Mouse (Mus musculus) brown adipose tissue, adult 24 weeks (tissue): ENCODE measurements around the gene Celf2. TPM values are rescaled to one million over a fixed set of nuclear protein-coding genes. Genes with fewer than 3 reads are reported as not detected.

ENCODE experiments used
- H3K27ac ChIP-seq: fragments of 200-500 bp; replicated peaks from 2 replicates; pipeline ENCODE4 v1.5.1; 2012; ENCODE audit warnings: low read depth, mild to moderate bottlenecking, low read length
- H3K4me1 ChIP-seq: fragments of 200-500 bp; 2 replicates; pipeline ENCODE4 v1.6.1; 2012; ENCODE audit warnings: low read length, mixed read lengths; ENCODE audit not compliant: control insufficient read depth, insufficient read depth, insufficient read length
- H3K4me3 ChIP-seq: fragments of 200-500 bp; 2 replicates; pipeline ENCODE4 v1.5.1; 2012; ENCODE audit warnings: low read depth, mild to moderate bottlenecking, low read length, moderate library complexity; ENCODE audit not compliant: insufficient read depth
- polyA plus RNA-seq: library from polyadenylated mRNA; stranded (reverse); fragments of >200 nt; gene quantifications from 2 replicates; pipeline ENCODE4 v1.2.4, GENCODE M21; 2012; ENCODE audit not compliant: missing spikeins, insufficient read depth, insufficient read length

Celf2 gene
- polyA plus RNA-seq, 1 experiment: 65.7 TPM

DNA sequence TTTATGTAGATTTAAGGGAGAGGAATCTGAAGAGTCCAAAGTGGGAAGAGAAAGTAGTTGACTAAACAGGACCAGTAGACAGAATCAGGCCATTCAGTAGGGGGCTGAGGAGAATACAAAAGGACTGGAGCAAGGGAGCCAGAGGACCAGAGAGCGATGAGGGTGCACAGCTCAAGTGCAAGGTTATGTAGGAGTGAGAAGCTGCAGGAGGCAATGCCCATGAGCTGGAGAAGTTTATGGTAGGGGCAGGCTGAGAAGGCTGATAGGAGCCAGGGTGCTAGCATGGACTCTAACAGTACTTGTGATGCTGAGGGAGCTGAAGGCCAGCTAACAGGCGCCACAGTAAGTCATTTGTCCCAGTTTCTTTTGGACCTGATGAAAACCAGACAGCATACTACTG is 718.5 kb downstream of the Celf2 start:
- Histone ChIP-seq H3K4me1 (no peaks in the 10 kb centered on the region), H3K27ac (no peak overlapping the region)

DNA sequence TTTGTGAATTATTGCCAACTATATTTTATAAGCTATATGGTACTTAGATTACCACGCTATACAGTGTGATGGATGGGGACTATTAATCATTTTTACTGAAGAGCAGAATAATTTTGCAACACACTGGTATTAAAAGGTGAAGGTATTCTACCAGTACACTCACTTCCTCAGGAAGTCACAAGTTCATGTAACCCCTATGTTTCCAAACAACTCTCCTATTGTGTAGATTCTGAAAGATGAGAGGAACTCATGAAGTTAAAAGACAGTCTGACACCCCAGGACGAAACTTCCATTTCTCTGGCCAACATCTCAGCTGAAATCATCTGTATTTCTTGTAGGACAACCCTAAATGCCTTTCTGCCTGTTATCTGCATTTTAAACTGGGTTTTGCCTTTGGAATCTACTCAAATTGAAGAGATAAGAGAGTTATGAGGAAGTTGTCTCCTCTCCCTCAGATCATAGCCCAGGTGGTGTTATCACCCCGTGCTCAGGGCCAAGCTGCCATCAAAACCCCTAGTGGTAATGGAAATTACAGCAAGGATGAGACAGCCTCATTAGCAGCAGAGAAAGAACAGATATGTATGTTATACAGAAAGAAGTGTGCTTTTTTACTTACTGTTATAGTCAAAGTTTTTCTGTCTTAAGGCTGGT is 722.7 kb downstream of the Celf2 start:
- Histone ChIP-seq H3K4me1 (no peaks in the 10 kb centered on the region), H3K27ac (no peak overlapping the region)

More for the DNA sequence above, 718.5 kb downstream of the Celf2 start:
- no peak overlapping the region for H3K4me3 ChIP-seq

DNA sequence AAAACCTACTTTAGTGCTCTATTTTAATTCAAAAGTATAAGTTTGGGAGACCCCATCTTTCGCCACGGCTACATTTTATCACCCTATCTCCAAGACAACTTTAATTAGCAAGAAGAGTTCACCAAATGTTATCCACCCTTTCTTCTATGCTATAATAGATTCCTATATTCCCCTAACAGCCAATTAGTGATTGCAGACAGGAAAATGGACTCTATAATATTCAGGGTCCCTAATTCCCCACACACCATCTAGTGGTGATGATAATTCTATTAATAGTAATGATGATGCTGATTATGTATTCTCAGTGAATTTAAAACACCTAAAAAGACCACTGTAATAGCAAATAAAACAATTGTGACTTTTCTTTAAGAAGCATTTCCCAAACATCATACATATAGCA is 739.1 kb downstream of the Celf2 start:
- H3K4me1 ChIP-seq: no peaks in the 10 kb centered on the region
- no peak overlapping the region for H3K27ac ChIP-seq
- no peak overlapping the region for H3K4me3 ChIP-seq

More for the DNA sequence above, 722.7 kb downstream of the Celf2 start:
- H3K4me3 ChIP-seq: no peak overlapping the region

DNA sequence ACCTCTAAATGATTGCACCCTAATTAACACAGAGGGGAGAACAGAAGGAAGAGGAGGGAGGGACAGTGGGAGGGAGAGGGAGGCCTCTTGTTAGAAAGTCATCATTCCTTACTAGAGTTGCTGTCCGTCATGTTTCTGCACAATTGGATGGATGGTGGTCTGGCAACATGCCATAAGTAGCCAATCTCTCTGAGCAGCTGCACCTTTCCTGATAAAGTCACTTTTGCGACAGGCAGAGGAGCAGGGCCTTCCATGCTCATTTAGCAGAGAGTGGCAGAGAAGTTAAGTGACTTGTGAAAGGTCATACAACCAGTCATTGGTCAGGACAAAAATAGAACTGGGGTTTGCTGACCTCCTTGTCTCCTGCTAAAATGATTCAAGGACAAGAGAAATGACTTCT is 747.0 kb downstream of the Celf2 start:
- H3K27ac ChIP-seq: no peak overlapping the region
- 0 out of 2 replicates have a peak, but pooled peaks cover 2% of the 10 kb centered on the region for H3K4me1 ChIP-seq
- no peak overlapping the region for H3K4me3 ChIP-seq

DNA sequence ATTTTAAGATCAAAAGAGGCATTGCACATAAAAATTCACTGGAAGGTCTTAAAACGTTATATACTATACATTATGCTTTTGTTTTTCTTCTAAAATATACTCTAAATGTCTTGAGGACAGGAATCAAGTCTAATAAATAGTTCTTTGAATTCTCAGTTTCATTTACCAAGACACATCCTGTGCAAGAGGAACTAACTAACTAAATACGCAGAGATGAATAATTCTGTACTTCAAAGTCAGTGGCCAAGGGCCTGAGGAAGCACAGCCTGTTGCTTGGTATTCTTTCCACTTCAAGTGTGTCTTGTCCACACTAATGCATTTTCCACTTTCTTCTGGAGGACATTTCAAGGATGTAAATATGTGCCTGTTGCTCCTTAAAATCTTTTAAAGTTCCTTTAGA is 766.2 kb downstream of the Celf2 start:
- Histone ChIP-seq H3K4me1 (no peaks in the 10 kb centered on the region), H3K4me3 (no peak overlapping the region), H3K27ac (no peak overlapping the region)

DNA sequence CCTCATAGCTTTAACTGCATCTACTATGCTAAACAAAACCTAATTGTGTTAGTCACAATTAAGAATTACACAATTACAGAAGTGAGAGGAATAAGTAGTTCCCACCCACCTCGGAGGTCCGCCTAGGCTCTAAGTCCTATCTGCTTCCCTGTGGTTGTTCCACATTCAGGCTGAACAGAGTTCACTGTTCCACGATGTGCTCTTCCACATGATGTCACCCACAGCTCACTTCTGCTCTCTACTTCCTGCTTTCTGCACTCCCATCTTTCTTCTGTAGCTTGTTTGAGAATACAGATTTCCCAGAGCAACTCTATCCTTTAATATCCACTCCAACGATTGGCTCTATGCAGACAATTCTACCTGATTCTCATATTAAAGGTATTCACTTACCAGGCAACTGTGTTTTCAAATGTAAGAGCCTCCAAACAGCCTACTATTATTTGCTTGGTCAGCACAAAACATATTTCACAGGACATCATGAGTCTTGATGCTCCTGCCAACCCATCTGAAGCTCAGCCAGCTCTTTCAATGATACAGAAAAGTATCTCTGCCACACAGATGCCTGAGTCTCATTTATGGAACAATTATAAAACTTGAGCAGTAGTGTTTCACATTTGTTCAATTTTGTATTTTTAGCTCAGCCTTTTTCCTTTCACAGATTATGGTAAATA is 769.2 kb downstream of the Celf2 start:
- no peak overlapping the region for H3K27ac ChIP-seq

DNA sequence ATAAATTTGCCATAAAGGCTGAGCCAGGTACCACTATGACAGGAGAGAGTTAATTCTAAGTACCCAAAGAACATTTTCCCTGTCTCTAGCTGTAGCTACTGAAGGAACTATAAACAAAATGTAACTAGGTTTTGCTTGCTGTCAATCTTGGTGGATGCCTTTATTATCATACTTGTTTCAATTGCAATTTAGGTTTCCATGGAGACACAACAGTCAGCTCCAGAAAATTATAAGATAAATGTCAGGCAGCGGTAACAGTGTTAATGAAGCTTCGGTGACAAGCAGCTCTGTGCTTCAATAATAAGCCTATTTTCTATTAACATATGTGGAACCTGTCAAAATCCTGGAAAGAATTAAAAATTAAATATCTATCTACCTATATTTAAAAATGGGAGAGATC is 777.3 kb downstream of the Celf2 start:
- Histone ChIP-seq H3K27ac (no peak overlapping the region), H3K4me3 (no peak overlapping the region), H3K4me1 (peaks cover 11% of the 10 kb centered on the region)

More for the DNA sequence above, 769.2 kb downstream of the Celf2 start:
- H3K4me3 ChIP-seq: no peak overlapping the region
- H3K4me1 ChIP-seq: no peaks in the 10 kb centered on the region

DNA sequence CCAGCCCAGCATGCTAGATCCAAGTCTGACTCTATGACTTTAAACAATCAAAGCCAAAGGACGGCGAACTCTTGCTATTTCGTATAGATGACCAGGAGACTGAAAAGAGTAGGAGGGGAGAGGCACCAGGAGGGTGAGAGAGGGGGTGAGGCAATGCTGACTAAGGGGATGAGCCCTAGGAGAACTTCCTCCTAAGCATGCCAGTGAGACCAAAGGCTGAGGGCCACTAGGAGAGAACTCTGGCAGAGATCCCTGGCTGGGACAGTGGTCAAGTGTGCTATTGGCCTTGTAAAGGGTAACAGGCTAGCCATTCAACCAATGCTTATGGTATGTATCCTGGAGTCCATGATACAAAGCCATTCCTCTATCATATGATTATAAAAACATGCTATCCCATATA is 778.5 kb downstream of the Celf2 start:
- H3K27ac ChIP-seq: no peak overlapping the region
- H3K4me1 ChIP-seq: peaks cover 13% of the 10 kb centered on the region

DNA sequence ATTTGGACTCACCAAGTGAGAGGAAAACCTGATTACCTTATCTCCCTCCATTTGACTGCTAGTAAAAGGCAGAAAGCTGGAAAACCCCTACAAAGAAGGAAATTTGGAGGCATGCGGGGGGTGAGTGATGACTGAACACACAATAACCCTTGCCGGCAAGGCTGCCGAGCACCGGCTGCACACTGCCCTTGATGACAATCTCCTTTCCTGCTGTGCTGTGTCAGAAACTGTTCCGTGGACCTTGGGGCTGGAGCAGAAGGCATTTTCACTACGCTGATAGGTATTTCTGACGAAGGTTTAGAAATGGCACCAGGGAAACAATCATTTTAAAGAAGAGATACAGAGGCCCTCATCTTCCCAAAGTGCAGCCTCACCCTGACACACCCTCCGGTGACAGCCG is 779.4 kb downstream of the Celf2 start:
- Histone ChIP-seq H3K27ac (no peak overlapping the region), H3K4me1 (peaks cover 13% of the 10 kb centered on the region), H3K4me3 (no peak overlapping the region)

More for the DNA sequence above, 778.5 kb downstream of the Celf2 start:
- no peak overlapping the region for H3K4me3 ChIP-seq

DNA sequence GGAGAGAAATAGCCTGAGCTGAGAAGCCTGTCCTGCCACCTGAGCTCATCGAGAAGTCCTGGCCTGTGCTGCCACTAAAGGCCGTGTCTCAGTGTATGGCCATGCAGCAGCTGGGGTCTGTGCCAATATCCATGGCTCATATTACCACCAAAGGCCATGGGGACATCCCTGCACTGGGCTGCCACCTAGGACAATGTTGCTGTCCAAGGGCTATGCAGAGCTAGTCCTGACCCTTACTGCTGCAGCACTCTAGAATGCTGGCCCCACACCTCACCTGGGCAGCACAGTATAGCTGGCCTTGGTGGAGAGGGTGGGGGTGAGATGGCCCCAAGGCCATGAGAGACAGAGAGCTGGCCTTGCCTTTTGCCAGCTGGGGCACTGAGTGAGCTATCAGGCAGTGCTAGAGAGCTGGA is 780.5 kb downstream of the Celf2 start:
- Histone ChIP-seq H3K4me1 (peaks cover 13% of the 10 kb centered on the region), H3K4me3 (no peak overlapping the region), H3K27ac (no peak overlapping the region)

DNA sequence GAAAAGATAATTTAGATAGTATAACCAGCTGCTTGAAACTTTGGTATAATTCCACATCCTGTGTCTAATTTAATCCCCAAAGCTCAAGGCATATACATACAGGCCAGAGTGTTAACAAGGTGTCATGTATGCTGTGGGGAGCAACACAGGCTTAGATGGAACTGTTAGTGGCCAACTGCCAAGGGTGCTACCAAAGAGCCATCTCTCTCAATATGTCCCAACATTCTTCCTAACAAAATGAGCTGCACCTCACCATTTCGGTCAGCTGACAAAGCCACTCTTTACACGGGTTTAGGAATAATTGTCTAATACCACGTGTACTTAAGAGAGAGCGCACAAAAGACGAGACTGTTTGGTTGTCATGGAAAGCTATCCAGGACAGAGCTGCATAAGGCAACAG is 782.0 kb downstream of the Celf2 start:
- H3K4me1 ChIP-seq: peaks cover 13% of the 10 kb centered on the region
- H3K27ac ChIP-seq: no peak overlapping the region
- no peak overlapping the region for H3K4me3 ChIP-seq

DNA sequence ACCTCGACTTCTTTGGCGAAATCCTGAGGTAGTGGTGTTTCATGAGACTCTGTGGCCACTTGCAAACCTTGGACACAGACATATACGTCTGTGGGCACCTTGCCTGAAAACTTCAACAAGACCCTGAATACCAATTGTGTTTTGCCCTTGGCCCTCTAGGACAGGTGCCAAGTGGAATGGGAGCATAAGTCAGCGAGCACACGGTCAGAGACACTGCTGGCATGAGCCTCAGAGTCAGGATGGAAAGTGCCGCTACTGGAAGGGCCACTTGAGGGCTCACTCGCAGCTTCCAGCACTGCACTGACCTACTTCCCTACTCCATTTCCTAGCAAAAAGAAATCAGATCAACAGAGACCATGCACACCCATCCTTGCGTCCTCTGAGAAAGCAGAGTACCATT is 783.3 kb downstream of the Celf2 start:
- Histone ChIP-seq H3K4me1 (peaks cover 13% of the 10 kb centered on the region), H3K27ac (peak overlapping the region; percentile 71; the same call in 1 of the 2 replicates), H3K4me3 (no peak overlapping the region)

DNA sequence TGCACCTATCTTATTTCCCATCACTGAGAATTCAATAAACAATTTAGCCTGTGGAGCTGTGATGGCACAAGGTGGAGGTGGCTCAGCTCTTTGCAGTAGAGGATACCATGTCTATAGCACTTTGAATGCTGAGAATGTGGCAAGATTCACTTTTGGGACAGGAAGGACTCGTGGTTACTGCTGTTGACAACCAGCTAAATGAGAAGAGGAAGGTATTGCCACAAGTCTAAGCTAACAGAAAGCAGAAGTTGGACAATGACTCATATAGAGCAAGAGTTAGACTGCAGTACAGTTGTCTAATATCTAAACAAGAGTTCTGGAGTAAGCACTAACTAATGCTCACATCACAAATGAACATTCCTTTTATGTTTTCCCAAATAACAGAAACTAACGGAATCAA is 785.8 kb downstream of the Celf2 start:
- Histone ChIP-seq H3K4me3 (no peak overlapping the region), H3K27ac (0 out of 2 replicates have a peak overlapping the region, but pooled peaks have one; percentile 29), H3K4me1 (peaks cover 3% of the 10 kb centered on the region)

DNA sequence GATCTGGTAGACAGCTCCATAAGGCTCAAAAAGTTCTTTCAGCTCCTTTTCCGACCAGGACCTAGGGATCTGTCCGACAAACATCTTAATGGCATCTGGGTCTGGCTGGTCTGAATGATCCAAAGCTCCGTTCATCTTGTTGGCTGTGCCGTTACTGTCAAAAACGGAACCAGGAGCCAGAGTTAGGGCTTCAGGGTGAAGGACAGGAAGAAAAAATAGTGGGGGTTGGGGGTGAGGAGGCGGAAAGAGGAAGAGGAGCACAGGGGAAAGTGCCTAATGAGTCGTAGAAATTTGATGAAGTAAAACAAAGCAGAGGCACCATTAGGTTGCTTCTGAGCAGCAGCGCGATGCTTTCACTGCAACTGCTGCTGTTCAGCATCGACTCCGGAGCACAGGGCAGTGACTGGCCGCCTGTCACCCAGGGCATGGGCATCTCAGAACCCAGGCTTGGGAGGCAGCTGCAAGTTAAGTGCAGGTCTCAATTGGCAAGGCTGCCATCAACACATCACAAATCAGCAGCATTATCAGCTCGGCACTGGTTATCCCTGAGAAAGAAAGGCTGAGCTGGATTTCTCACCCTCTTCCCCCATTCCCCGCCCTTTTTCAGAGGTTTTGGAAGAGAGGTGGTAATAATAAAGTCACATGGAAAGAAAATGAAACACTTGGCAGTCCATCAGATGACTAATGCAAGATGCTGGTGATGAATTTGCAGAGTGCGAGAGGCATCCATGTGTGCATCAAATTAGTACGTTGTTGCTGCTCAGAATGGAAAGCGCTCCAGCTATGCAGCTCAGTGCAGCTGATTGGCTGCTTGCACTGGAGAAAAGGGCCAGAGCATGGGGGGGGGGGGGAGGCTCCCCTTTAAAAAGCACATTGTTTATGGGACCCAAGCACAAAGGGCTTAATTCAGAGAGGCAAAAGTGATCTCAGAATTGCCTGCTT is 787.6 kb downstream of the Celf2 start:
- Histone ChIP-seq H3K4me1 (peaks cover 2% of the 10 kb centered on the region), H3K4me3 (peak overlapping the region; percentile 46), H3K27ac (peak overlapping the region; percentile 72)
